Mouse (Mus musculus) cerebellum, postnatal 10 days (tissue): Measurements from ENCODE around the gene Itgb1.

Source experiments
- DNase-seq, 2 experiments: peaks; one replicate each; pipeline ENCODE4 v3.0.0; 2021; ENCODE audit warnings: mixed read lengths in 2 of 2

Gene Itgb1

GRCm38 (mm10) chr8:128684609-128685506, 596 bp upstream of the Itgb1 start:
- DNase-seq = peak; percentile 22 to 72

- no peak for DNase-seq
Measured at GRCm38 (mm10) chr8:128686429-128686990, 1.1 kb downstream of the Itgb1 start.

- DNase-seq = no peak
Measured at GRCm38 (mm10) chr8:128688679-128689078, 3.2 kb downstream of the Itgb1 start.

GRCm38 (mm10) chr8:128690056-128690455, 4.6 kb downstream of the Itgb1 start:
- DNase-seq = no peak

GRCm38 (mm10) chr8:128696701-128697397, 11.4 kb downstream of the Itgb1 start:
- no peak for DNase-seq

- no peak for DNase-seq
Measured at GRCm38 (mm10) chr8:128697945-128698344, 12.5 kb downstream of the Itgb1 start.

GRCm38 (mm10) chr8:128704376-128704775, 18.9 kb downstream of the Itgb1 start:
- no peak for DNase-seq

- no peak for DNase-seq
Measured at GRCm38 (mm10) chr8:128704836-128705235, 19.4 kb downstream of the Itgb1 start.

GRCm38 (mm10) chr8:128709261-128709660, 23.8 kb downstream of the Itgb1 start:
- DNase-seq = peak; percentile 87 to 90

- no peak for DNase-seq
Measured at GRCm38 (mm10) chr8:128716184-128716583, 30.7 kb downstream of the Itgb1 start.

- peak; percentile 45 to 50 for DNase-seq
Measured at GRCm38 (mm10) chr8:128724819-128725218, 39.4 kb downstream of the Itgb1 start.

- DNase-seq = no peak
Measured at GRCm38 (mm10) chr8:128727213-128727612, 41.8 kb downstream of the Itgb1 start.

- DNase-seq = no peak
Measured at GRCm38 (mm10) chr8:128732254-128732653, 46.8 kb downstream of the Itgb1 start.

- no peak for DNase-seq
Measured at GRCm38 (mm10) chr8:128734118-128734517, 48.7 kb downstream of the Itgb1 start.

- no peak for DNase-seq
Measured at GRCm38 (mm10) chr8:128735692-128736091, 50.2 kb downstream of the Itgb1 start.
